Comparison of ENCODE assay signal across 13 mouse cellular contexts in the genomic region with DNA sequence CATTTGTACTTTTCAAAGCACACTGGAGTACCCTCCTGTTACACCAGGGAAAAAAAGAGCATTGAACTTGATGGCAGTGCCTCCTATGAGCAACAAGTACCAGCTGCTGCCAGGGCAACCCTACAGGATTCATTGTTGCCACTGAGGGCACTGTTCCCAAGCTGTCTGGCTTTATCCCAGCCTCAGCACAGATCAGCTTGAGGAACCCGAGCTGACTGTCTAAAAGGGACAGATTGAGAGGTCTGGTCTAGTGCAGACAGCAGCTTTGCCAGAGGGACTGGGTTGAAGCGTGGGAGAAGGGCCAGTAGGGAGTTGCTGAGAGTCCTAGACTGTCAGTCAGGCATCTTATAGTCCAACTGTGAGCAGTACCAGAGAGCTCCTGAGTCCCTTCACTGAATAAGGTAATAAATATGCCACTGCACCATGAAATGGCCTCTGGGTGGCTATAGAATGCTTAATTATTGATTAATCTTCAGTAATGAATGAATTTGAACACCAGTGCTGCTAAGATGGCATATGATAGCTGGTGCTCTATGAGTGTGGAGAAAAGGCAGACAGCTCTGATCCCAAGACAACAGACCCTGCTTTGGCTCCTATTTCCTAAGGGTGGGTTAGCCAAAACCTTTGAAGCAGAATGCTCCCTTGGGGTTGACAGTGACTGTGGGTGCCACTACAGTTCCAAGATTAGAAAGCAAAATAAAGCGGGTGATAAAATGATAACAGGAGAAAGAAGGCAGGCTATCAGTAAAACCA.
A peak's percentile ranks its signal among the peaks of the same experiment; 100 is the strongest.
DNase-seq lines count a peak whose midpoint lies in the region; ATAC-seq lines count a peak whose summit lies in the region.
"Had no signal": no experiment of that assay in that cellular context is flagged by ENCODE, and none has a peak within 500 bp of the region (broad histone marks: within the 10 kb centered on the region; RNA-seq: fewer than 3 reads in every experiment).

No protein-coding gene starts in this region.

- no peaks in the 10 kb centered on the region for H3K27me3 ChIP-seq in heart, embryonic 12.5 days (replicated peaks)
- no peaks in the 10 kb centered on the region for H3K27me3 ChIP-seq in liver, embryonic 11.5 days (replicated peaks; ENCODE audit: control insufficient read depth, insufficient read depth, low read length)
- H3K27me3 ChIP-seq: CH12.LX; limb, embryonic 13.5 days had no signal

- H3K9me3 ChIP-seq in heart, embryonic 12.5 days (replicated peaks): no peaks in the 10 kb centered on the region
- H3K9me3 ChIP-seq in liver, embryonic 11.5 days (ENCODE audit: control insufficient read depth, low read length): no peaks in the 10 kb centered on the region
- H3K9me3 ChIP-seq: limb, embryonic 13.5 days had no signal

- H3K27ac ChIP-seq in heart, embryonic 12.5 days (ENCODE audit: poor library complexity, severe bottlenecking): no peak overlapping the region
- no peak overlapping the region for H3K27ac ChIP-seq in liver, embryonic 11.5 days (ENCODE audit: low read depth, low read length)
- H3K27ac ChIP-seq: limb, embryonic 13.5 days; macrophage had no signal

- no peak overlapping the region for H3K4me3 ChIP-seq in heart, embryonic 12.5 days
- H3K4me3 ChIP-seq in liver, embryonic 11.5 days (ENCODE audit: low read depth, low read length): no peak overlapping the region
- H3K4me3 ChIP-seq: limb, embryonic 13.5 days had no signal

- 49% methylated on average over 3 of the region's 3 CpGs for WGBS in heart, embryonic 12.5 days
- WGBS in liver, embryonic 11.5 days: 56% methylated on average over 3 of the region's 3 CpGs

- no peak overlapping the region for H3K4me2 ChIP-seq in heart, embryonic 12.5 days
- H3K4me2 ChIP-seq in liver, embryonic 11.5 days: no peak overlapping the region
- H3K4me2 ChIP-seq: limb, embryonic 13.5 days had no signal

- no peaks in the 10 kb centered on the region for H3K36me3 ChIP-seq in heart, embryonic 12.5 days
- no peaks in the 10 kb centered on the region for H3K36me3 ChIP-seq in liver, embryonic 11.5 days (ENCODE audit: control insufficient read depth, insufficient read depth, low read length)
- H3K36me3 ChIP-seq: limb, embryonic 13.5 days had no signal

- H3K9ac ChIP-seq in heart, embryonic 12.5 days: no peak overlapping the region
- H3K9ac ChIP-seq in liver, embryonic 11.5 days (ENCODE audit: low read depth, low read length): no peak overlapping the region
- H3K9ac ChIP-seq: limb, embryonic 13.5 days had no signal

- DNase-seq in heart, adult 11 months: peak; percentile 80
- DNase-seq in right cerebral cortex, postnatal 10 days (ENCODE audit: low spot score in 2 of 2): peak; percentile 78
- DNase-seq in right cerebral cortex, postnatal 25 days: no peak
- DNase-seq in layer of hippocampus, adult 9-11 months: peak; percentile 54
- no peak for DNase-seq in urinary bladder, adult 2 months (ENCODE audit: low spot score)
- no peak for DNase-seq in liver, embryonic 11.5 days (ENCODE audit: low spot score)
- DNase-seq: thymus, postnatal 14 days had no signal

- peaks cover 13% of the 10 kb centered on the region for H3K4me1 ChIP-seq in heart, embryonic 12.5 days (replicated peaks)
- H3K4me1 ChIP-seq in liver, embryonic 11.5 days (replicated peaks; ENCODE audit: control insufficient read depth, insufficient read depth, low read length): no peaks in the 10 kb centered on the region
- H3K4me1 ChIP-seq: limb, embryonic 13.5 days had no signal

- no peak for ATAC-seq in heart, embryonic 12.5 days (ENCODE audit: insufficient number of reproducible peaks, low FRiP score)
- no peak for ATAC-seq in erythroid progenitor cell, adult 5-6 weeks (replicated peaks; ENCODE audit: low FRiP score, poor library complexity, severe bottlenecking)
- no peak for ATAC-seq in liver, embryonic 11.5 days (replicated peaks; ENCODE audit: low FRiP score)
- ATAC-seq: activated CD4-positive, CD25-positive, alpha-beta regulatory T cell, adult 4 months had no signal

Comparison
In these comparisons a context has a peak if more than half of its experiments do, and no peak if none do; other contexts are left out.
1. DNase-seq: peak in heart, adult 11 months (single experiment), right cerebral cortex, postnatal 10 days (2 of 2) and layer of hippocampus, adult 9-11 months (single experiment); none in right cerebral cortex, postnatal 25 days (single experiment), urinary bladder, adult 2 months (single experiment) and liver, embryonic 11.5 days (single experiment).